Mouse (Mus musculus) neural tube, embryonic 14.5 days (tissue): Measurements from ENCODE around the gene Pecr. TPM values are rescaled to one million over a fixed set of nuclear protein-coding genes. Genes with fewer than 3 reads are reported as not detected.

Source experiments
- polyA plus RNA-seq: library from polyadenylated mRNA; unstranded; fragments of >200 nt; fragmentation: Nextera tagmentation; extraction: Ambion mirVana; gene quantifications from 2 replicates; pipeline ENCODE4 v1.2.1, GENCODE M21; 2014

Pecr gene
- polyA plus RNA-seq, 1 experiment from 2014 or later = 7.6 TPM

Other genes starting within 250 kb of the Pecr start
- 3.0 and 3.1 TPM in 2 replicates for gene Mreg, start 72.0 kb downstream of the Pecr start, polyA plus RNA-seq
- gene Tmem169, start 55 bp upstream of the Pecr start, polyA plus RNA-seq = 35.2 and 35.5 TPM in 2 replicates
- gene Xrcc5, start 23.1 kb upstream of the Pecr start, polyA plus RNA-seq = 17.1 and 20.7 TPM in 2 replicates